Mouse (Mus musculus) testis, adult 2 months (tissue): ENCODE measurements at regions not wholly inside any gene's neighbourhood (a gene's known extent, or its start where the extent isn't known, plus 50 kb on each side); places are given as distances from the start of the nearest gene placed in this dataset.

Experiments used
- H3K27ac ChIP-seq: fragments of 200-500 bp; 2 replicates; pipeline ENCODE4 v1.5.1; 2012; ENCODE audit warnings: low read depth, low read length; ENCODE audit not compliant: control insufficient read depth, insufficient read depth
- H3K27me3 ChIP-seq: fragments of 200-500 bp; 2 replicates; pipeline ENCODE4 v1.6.1; 2012; ENCODE audit warnings: mild to moderate bottlenecking, low read length, moderate library complexity; ENCODE audit not compliant: control insufficient read depth, insufficient read depth
- H3K36me3 ChIP-seq: fragments of 200-500 bp; 2 replicates; pipeline ENCODE4 v1.6.1; 2012; ENCODE audit warnings: mild to moderate bottlenecking, low read length; ENCODE audit not compliant: control insufficient read depth, insufficient read depth
- H3K4me1 ChIP-seq: fragments of 200-500 bp; 2 replicates; pipeline ENCODE4 v1.6.1; 2012; ENCODE audit warnings: low read length; ENCODE audit not compliant: control insufficient read depth, insufficient read depth
- H3K4me3 ChIP-seq: fragments of 200-500 bp; 2 replicates; pipeline ENCODE4 v1.5.1; 2012; ENCODE audit warnings: low read depth, mild to moderate bottlenecking, low read length, moderate library complexity, mixed read lengths; ENCODE audit not compliant: control insufficient read depth
- CTCF ChIP-seq: fragments of 200-500 bp; IDR thresholded peaks from 2 replicates; pipeline ENCODE4 v1.5.1; 2012; ENCODE audit warnings: low read depth, mild to moderate bottlenecking, inconsistent platforms, low read length, moderate library complexity; ENCODE audit not compliant: control insufficient read depth, insufficient read depth, insufficient replicate concordance
- POLR2A ChIP-seq: fragments of 200-500 bp; IDR thresholded peaks from 2 replicates; pipeline ENCODE4 v1.6.1; 2012; ENCODE audit warnings: low read depth, mild to moderate bottlenecking, inconsistent platforms, low read length, moderate library complexity; ENCODE audit not compliant: control insufficient read depth

GRCm38 (mm10) chr6:143535726-143536125 lies 368.7 kb downstream of the Etnk1 start:
- Histone ChIP-seq H3K27ac (no peak overlapping the region), H3K4me3 (no peak overlapping the region), H3K27me3 (no peaks in the 10 kb centered on the region), H3K36me3 (no peaks in the 10 kb centered on the region), H3K4me1 (no peaks in the 10 kb centered on the region)
- TF ChIP-seq POLR2A = no peak
- TF ChIP-seq CTCF = no peak

- no peak overlapping the region for H3K4me3 ChIP-seq
- no peak overlapping the region for H3K27ac ChIP-seq
- H3K36me3 ChIP-seq = no peaks in the 10 kb centered on the region
- no peaks in the 10 kb centered on the region for H3K4me1 ChIP-seq
- H3K27me3 ChIP-seq = no peaks in the 10 kb centered on the region
- TF ChIP-seq CTCF (no peak), POLR2A (no peak)
Measured at GRCm38 (mm10) chr6:143536525-143537293, 369.7 kb downstream of the Etnk1 start.

- H3K27ac ChIP-seq = no peak overlapping the region
Measured at GRCm38 (mm10) chr6:143547406-143547903, 380.4 kb downstream of the Etnk1 start.

GRCm38 (mm10) chr6:143554946-143555345 lies 387.9 kb downstream of the Etnk1 start:
- TF ChIP-seq POLR2A = no peak
- no peak for TF ChIP-seq CTCF
- H3K4me3 ChIP-seq = no peak overlapping the region

More at GRCm38 (mm10) chr6:143547406-143547903, 380.4 kb downstream of the Etnk1 start:
- no peaks in the 10 kb centered on the region for H3K27me3 ChIP-seq
- no peak overlapping the region for H3K4me3 ChIP-seq
- no peak for TF ChIP-seq CTCF
- TF ChIP-seq POLR2A = no peak
- H3K4me1 ChIP-seq = no peaks in the 10 kb centered on the region
- H3K36me3 ChIP-seq = no peaks in the 10 kb centered on the region

GRCm38 (mm10) chr6:143558046-143558884 lies 391.2 kb downstream of the Etnk1 start:
- Histone ChIP-seq H3K36me3 (no peaks in the 10 kb centered on the region), H3K27me3 (no peaks in the 10 kb centered on the region), H3K27ac (no peak overlapping the region)

More at GRCm38 (mm10) chr6:143554946-143555345, 387.9 kb downstream of the Etnk1 start:
- Histone ChIP-seq H3K4me1 (no peaks in the 10 kb centered on the region), H3K36me3 (no peaks in the 10 kb centered on the region), H3K27me3 (no peaks in the 10 kb centered on the region), H3K27ac (no peak overlapping the region)

GRCm38 (mm10) chr6:143559316-143559715 lies 392.3 kb downstream of the Etnk1 start:
- H3K27ac ChIP-seq = no peak overlapping the region
- no peak overlapping the region for H3K4me3 ChIP-seq
- TF ChIP-seq CTCF (no peak), POLR2A (no peak)
- no peaks in the 10 kb centered on the region for H3K4me1 ChIP-seq
- H3K36me3 ChIP-seq = no peaks in the 10 kb centered on the region
- no peaks in the 10 kb centered on the region for H3K27me3 ChIP-seq

More at GRCm38 (mm10) chr6:143558046-143558884, 391.2 kb downstream of the Etnk1 start:
- Histone ChIP-seq H3K4me1 (no peaks in the 10 kb centered on the region), H3K4me3 (no peak overlapping the region)
- TF ChIP-seq CTCF (no peak), POLR2A (no peak)
